Mouse (Mus musculus) lung, postnatal 0 days (tissue): ENCODE results near the gene Spx. TPM values are rescaled to one million over a fixed set of nuclear protein-coding genes. Genes with fewer than 3 reads are reported as not detected.

Experiments
- ATAC-seq: fragments of 200-750 bp; cut with Nextera tagmentation; 2 replicates; pipeline ENCODE4 v1.8.0; 2017; ENCODE audit warnings: moderate library complexity
- DNase-seq: peaks from one replicate; pipeline ENCODE4 v3.0.0-alpha.2; 2016; ENCODE audit warnings: low spot score
- H3K27ac ChIP-seq: fragments of 300-500 bp; sonication (generic); 2 replicates; pipeline ENCODE4 v1.5.1; 2014; ENCODE audit warnings: antibody characterized with exemption, mild to moderate bottlenecking, low read length, mixed read lengths
- H3K27me3 ChIP-seq: fragments of 300-500 bp; sonication (generic); replicated peaks from 2 replicates; pipeline ENCODE4 v1.6.1; 2014; ENCODE audit warnings: low read length, mixed read lengths; ENCODE audit not compliant: insufficient read depth
- H3K36me3 ChIP-seq: fragments of 300-500 bp; sonication (generic); 2 replicates; pipeline ENCODE4 v1.6.1; 2014; ENCODE audit warnings: low read length, mixed read lengths; ENCODE audit not compliant: insufficient read depth
- H3K4me1 ChIP-seq: fragments of 300-500 bp; sonication (generic); 2 replicates; pipeline ENCODE4 v1.6.1; 2014; ENCODE audit warnings: antibody characterized with exemption, low read depth, low read length, mixed read lengths; ENCODE audit not compliant: insufficient read depth
- H3K4me2 ChIP-seq: fragments of 300-500 bp; sonication (generic); replicated peaks from 2 replicates; pipeline ENCODE4 v1.6.1; 2014; ENCODE audit warnings: low read depth, mild to moderate bottlenecking, low read length, moderate library complexity, mixed read lengths
- H3K4me3 ChIP-seq: fragments of 300-500 bp; sonication (generic); 2 replicates; pipeline ENCODE4 v1.5.1; 2014; ENCODE audit warnings: low read depth, low read length
- H3K9ac ChIP-seq: fragments of 300-500 bp; sonication (generic); replicated peaks from 2 replicates; pipeline ENCODE4 v1.6.1; 2014; ENCODE audit warnings: low read depth, mild to moderate bottlenecking
- H3K9me3 ChIP-seq: fragments of 300-500 bp; sonication (generic); 2 replicates; pipeline ENCODE4 v1.6.1; 2016; ENCODE audit warnings: low read length, mixed read lengths
- CTCF ChIP-seq: IDR thresholded peaks from 2 replicates; pipeline ENCODE4 v1.5.1; 2016; ENCODE audit warnings: antibody characterized with exemption, mild to moderate bottlenecking
- EP300 ChIP-seq: IDR thresholded peaks from 2 replicates; pipeline ENCODE4 v1.6.1; 2016; ENCODE audit warnings: antibody characterized with exemption, mild to moderate bottlenecking, control low read depth
- whole genome bisulfite sequencing: fragments of 180-500 bp; shearing (Covaris S2); extraction: QIAGEN DNeasy Blood & Tissue Kit; methylation state at CpG from one replicate; pipeline ENCODE4 v1.1.7; 2014; 5-methylcytosine and 5-hydroxymethylcytosine counted together
- polyA plus RNA-seq: library from polyadenylated mRNA; unstranded; fragments of >200 nt; fragmentation: Nextera tagmentation; extraction: Ambion mirVana; gene quantifications from 2 replicates; pipeline ENCODE4 v1.2.1, GENCODE M21; 2015

Spx gene
- polyA plus RNA-seq, 1 experiment from 2014 or later: 0.43 TPM

DNA sequence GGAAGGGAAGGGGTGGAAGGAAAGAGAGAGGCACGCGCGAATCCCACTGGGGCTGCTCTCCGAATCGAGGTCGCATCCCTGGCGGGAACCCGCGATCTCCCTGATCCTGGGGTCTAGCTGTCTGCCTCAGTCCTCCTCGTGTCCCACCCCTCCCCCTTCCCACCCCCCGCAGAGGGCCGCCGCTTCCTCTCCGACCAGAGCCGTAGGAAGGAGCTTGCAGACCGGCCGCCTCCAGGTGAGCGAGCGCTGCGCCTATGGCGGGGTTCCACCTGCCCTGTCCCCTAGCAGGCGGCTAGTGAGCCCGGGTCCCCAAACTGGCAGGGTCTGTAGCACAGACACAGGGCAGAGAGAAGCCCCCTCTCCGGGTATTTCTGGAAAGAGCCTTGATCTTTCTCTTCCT lies 1.4 kb downstream of the Spx start:
- H3K4me3 ChIP-seq: no peak overlapping the region
- no peak overlapping the region for H3K9ac ChIP-seq
- H3K9me3 ChIP-seq: no peaks in the 10 kb centered on the region
- DNase-seq (no peak), ATAC-seq (no peak)
- TF ChIP-seq EP300 (no peak), CTCF (no peak)
- H3K27ac ChIP-seq: no peak overlapping the region
- H3K27me3 ChIP-seq: no peaks in the 10 kb centered on the region
- no peaks in the 10 kb centered on the region for H3K36me3 ChIP-seq
- 1% methylated on average over 22 of the region's 24 CpGs for WGBS
- peak overlapping the region; percentile 33 for H3K4me2 ChIP-seq
- peaks cover 3% of the 10 kb centered on the region; the same call in 1 of the 2 replicates for H3K4me1 ChIP-seq

DNA sequence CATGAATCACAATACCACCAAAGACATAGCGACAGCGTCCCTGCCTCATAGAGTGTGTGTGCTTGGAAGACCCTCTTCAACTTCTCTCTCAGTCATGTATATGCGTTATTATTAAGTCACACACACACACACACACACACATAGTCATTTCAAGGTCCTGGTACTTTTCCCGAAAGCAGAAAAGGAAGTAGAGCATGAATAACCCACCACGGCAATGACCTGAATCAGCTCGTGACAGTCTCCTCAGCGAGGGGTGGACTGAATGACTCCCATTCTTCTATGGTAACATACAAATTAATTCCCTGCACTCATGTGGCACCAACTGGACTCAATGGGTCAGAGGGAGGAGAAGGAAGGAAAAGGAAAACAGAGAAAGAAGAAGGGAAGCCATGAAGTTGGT lies 11.7 kb downstream of the Spx start:
- H3K4me1 ChIP-seq: no peaks in the 10 kb centered on the region
- DNase-seq (no peak), ATAC-seq (no peak)
- no peaks in the 10 kb centered on the region for H3K27me3 ChIP-seq
- no peak overlapping the region for H3K9ac ChIP-seq
- H3K4me3 ChIP-seq: no peak overlapping the region
- no peaks in the 10 kb centered on the region for H3K9me3 ChIP-seq
- 72% methylated on average over 7 of the region's 7 CpGs for WGBS
- H3K27ac ChIP-seq: no peak overlapping the region
- no peak overlapping the region for H3K4me2 ChIP-seq
- no peaks in the 10 kb centered on the region for H3K36me3 ChIP-seq
- no peak for TF ChIP-seq CTCF
- TF ChIP-seq EP300: no peak

GRCm38 (mm10) chr6:142429072-142429471 lies 15.8 kb downstream of the Spx start:
- no peak overlapping the region for H3K4me3 ChIP-seq
- TF ChIP-seq EP300: no peak
- no peak for TF ChIP-seq CTCF
- no peak overlapping the region for H3K4me2 ChIP-seq
- no peaks in the 10 kb centered on the region for H3K9me3 ChIP-seq
- no peak overlapping the region for H3K9ac ChIP-seq
- no peaks in the 10 kb centered on the region for H3K4me1 ChIP-seq
- no peak overlapping the region for H3K27ac ChIP-seq
- DNase-seq (no peak), ATAC-seq (no peak)
- no peaks in the 10 kb centered on the region for H3K36me3 ChIP-seq
- no peaks in the 10 kb centered on the region for H3K27me3 ChIP-seq

DNA sequence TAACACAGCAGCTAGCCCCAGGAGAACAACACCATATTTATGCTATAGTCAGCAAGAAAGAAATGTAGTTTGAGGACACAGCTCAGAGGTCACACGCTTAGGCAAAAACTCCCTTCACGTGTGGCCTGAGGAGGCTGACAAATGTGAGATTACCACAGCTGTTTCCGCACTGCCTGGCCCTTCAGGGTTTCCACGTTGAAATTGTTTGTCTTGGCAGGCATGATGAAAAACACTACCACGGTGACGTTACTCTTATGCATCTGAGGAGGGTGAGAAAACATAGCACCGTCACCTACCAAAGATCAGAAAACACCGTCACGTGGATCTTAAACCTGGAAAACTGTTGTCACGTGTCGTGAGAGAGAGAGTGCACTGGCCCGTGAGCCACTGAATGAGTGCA lies 38.1 kb downstream of the Spx start:
- Histone ChIP-seq H3K4me3 (no peak overlapping the region), H3K4me2 (no peak overlapping the region), H3K4me1 (no peaks in the 10 kb centered on the region), H3K27ac (no peak overlapping the region), H3K36me3 (no peaks in the 10 kb centered on the region), H3K27me3 (no peaks in the 10 kb centered on the region), H3K9ac (no peak overlapping the region), H3K9me3 (no peaks in the 10 kb centered on the region)
- no peak for TF ChIP-seq EP300
- no peak for TF ChIP-seq CTCF
- DNase-seq (peak; percentile 6), ATAC-seq (no peak)
- 49% methylated on average over 12 of the region's 12 CpGs for WGBS

GRCm38 (mm10) chr6:142453311-142453710 lies 40.1 kb downstream of the Spx start:
- TF ChIP-seq EP300 (no peak), CTCF (no peak)
- no peaks in the 10 kb centered on the region for H3K27me3 ChIP-seq
- no peak for ATAC-seq
- no peaks in the 10 kb centered on the region for H3K9me3 ChIP-seq
- no peak overlapping the region for H3K4me2 ChIP-seq
- H3K4me1 ChIP-seq: no peaks in the 10 kb centered on the region
- no peaks in the 10 kb centered on the region for H3K36me3 ChIP-seq
- 69% methylated on average over 2 of the region's 2 CpGs for WGBS
- no peak overlapping the region for H3K9ac ChIP-seq
- no peak overlapping the region for H3K27ac ChIP-seq
- no peak overlapping the region for H3K4me3 ChIP-seq
- DNase-seq: no peak

DNA sequence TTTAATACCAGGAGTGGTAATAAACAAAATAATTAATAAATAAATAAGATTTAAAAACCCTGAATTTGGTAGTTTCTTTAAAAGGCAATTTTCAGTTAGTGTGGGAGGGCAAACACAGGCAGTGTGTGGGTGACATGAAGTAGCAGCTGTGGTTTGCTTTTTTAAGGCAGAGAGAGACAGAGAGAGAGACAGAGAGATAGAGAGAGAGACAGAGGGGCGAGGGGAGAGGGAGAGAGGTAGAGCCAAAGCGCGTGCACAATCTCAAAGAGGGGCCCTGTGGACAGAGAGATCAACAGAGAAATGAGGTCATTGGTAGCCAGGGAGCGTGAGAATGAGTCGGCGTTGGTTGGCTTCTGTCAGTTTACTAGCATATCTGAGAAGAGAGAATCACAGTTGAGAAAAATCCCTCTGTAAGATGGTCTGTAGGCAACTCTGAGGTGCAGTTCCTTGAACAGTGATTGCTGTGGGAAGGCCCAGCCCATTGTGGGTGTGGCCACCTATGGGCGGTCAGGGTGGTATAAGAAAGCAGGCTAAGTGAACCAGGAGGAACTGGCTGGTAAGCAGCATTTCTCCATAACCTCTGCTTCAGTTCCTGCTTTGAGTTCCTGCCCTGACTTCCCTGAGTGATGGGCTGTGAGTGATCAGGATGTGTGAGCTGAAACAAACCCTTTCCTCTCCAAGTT lies 42.2 kb downstream of the Spx start:
- TF ChIP-seq CTCF (no peak), EP300 (no peak)
- 65% methylated on average over 7 of the region's 7 CpGs for WGBS
- no peak overlapping the region for H3K4me2 ChIP-seq
- no peak for ATAC-seq
- no peak overlapping the region for H3K9ac ChIP-seq
- H3K27me3 ChIP-seq: no peaks in the 10 kb centered on the region
- no peak overlapping the region for H3K27ac ChIP-seq
- peak; percentile 7 for DNase-seq
- no peaks in the 10 kb centered on the region for H3K4me1 ChIP-seq
- no peak overlapping the region for H3K4me3 ChIP-seq
- no peaks in the 10 kb centered on the region for H3K36me3 ChIP-seq
- H3K9me3 ChIP-seq: no peaks in the 10 kb centered on the region

- Histone ChIP-seq H3K9ac (no peak overlapping the region), H3K27me3 (no peaks in the 10 kb centered on the region), H3K4me3 (no peak overlapping the region), H3K36me3 (no peaks in the 10 kb centered on the region), H3K27ac (no peak overlapping the region), H3K4me1 (no peaks in the 10 kb centered on the region), H3K9me3 (no peaks in the 10 kb centered on the region), H3K4me2 (no peak overlapping the region)
- 51% methylated on average over 7 of the region's 7 CpGs for WGBS
- DNase-seq (no peak), ATAC-seq (no peak)
- TF ChIP-seq CTCF (no peak), EP300 (no peak)
These were observed 44.8 kb downstream of the Spx start for GRCm38 (mm10) chr6:142458010-142458409.
